Mouse (Mus musculus): ENCODE measurements around the gene Atad1. TPM values are rescaled to one million over a fixed set of nuclear protein-coding genes. Genes with fewer than 3 reads are reported as not detected.

Atad1 gene
- total RNA-seq, 2 experiments from 2014 or later, result 91.3 to 96.5 TPM

DNA sequence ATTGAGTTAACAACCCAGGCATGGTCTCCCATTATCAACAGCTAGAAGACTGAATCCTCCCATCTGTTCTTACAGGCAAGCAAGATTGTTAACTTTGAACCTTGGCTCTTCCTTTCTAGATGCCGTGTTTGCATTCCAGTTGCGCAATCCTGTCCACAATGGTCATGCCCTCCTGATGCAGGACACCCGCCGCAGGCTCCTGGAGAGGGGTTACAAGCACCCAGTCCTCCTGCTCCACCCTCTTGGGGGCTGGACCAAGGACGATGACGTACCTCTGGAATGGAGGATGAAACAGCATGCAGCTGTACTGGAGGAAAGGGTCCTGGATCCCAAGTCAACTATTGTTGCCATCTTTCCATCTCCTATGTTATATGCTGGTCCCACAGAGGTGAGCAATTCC lies 76.7 kb downstream of the Atad1 start:
- no peak for TF ChIP-seq CTCF (IDR thresholded peaks at IDR 0.05)
- intact Hi-C loops (cut with DNase I), result no loop called here
- no peak overlapping the region for H3K27ac ChIP-seq
- H3K4me3 ChIP-seq, result no peak overlapping the region
- no peak for DNase-seq (ENCODE audit: extremely low spot score in 1 of 2, low spot score in 2 of 2)

- DNase-seq (ENCODE audit: extremely low spot score in 1 of 2, low spot score in 2 of 2), result no peak
- H3K27ac ChIP-seq, result no peak overlapping the region
- intact Hi-C loops (cut with DNase I), result no loop called here
- H3K4me3 ChIP-seq, result no peak overlapping the region
- no peak for TF ChIP-seq CTCF (IDR thresholded peaks at IDR 0.05)
Measured at GRCm38 (mm10) chr19:32659346-32659745, 80.2 kb downstream of the Atad1 start.

- no peak for TF ChIP-seq CTCF (IDR thresholded peaks at IDR 0.05)
- intact Hi-C loops (cut with DNase I), result no loop called here
- no peak overlapping the region for H3K4me3 ChIP-seq
- DNase-seq (ENCODE audit: extremely low spot score in 1 of 2, low spot score in 2 of 2), result no peak
- H3K27ac ChIP-seq, result no peak overlapping the region
Measured at GRCm38 (mm10) chr19:32653630-32654362, 85.8 kb downstream of the Atad1 start.

DNA sequence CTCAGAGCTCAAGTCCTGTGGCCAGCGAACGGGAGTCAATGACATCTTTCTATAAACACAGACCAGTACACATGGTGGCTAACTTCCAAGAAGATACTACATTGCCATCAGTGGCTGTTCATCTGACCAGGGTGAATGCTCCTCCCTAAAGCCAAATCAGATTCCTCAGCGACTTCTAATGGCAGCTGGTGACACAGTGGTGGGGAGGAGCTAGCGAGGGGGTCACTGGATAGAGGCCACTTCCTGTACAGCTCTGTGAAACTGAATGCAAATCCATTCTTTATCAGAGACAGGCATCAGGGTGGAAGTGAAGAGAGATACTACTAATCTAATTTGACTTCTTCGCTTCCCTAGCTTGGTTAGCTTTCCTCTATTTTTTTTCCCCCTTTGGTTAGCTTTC lies 86.5 kb downstream of the Atad1 start:
- Histone ChIP-seq H3K27ac (no peak overlapping the region), H3K4me3 (no peak overlapping the region)
- intact Hi-C loops (cut with DNase I), result no loop called here
- no peak for DNase-seq (ENCODE audit: extremely low spot score in 1 of 2, low spot score in 2 of 2)
- TF ChIP-seq CTCF (IDR thresholded peaks at IDR 0.05), result no peak

DNA sequence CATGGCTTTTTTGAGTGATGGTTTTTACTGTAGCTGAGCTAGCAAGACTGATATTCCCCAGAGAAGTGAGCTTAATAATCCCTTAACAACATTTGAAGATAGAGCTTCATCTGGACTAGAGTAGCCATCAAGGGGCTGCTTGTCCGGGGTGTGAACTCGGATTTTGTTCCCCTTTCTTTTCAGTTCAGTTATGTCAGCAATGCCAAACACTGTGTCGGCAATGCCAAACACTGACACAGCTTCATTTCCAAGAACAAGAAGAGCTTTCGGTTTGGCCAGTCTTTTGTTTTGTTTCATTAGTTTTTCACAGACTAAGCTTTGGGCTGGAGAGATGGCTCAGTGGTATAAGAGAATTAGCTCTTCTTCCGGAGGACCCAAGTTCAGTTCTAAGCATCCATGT lies 88.5 kb downstream of the Atad1 start:
- TF ChIP-seq CTCF (IDR thresholded peaks at IDR 0.05), result no peak
- Histone ChIP-seq H3K4me3 (no peak overlapping the region), H3K27ac (no peak overlapping the region)
- DNase-seq (ENCODE audit: extremely low spot score in 1 of 2, low spot score in 2 of 2), result no peak
- intact Hi-C loops (cut with DNase I), result no loop called here

DNA sequence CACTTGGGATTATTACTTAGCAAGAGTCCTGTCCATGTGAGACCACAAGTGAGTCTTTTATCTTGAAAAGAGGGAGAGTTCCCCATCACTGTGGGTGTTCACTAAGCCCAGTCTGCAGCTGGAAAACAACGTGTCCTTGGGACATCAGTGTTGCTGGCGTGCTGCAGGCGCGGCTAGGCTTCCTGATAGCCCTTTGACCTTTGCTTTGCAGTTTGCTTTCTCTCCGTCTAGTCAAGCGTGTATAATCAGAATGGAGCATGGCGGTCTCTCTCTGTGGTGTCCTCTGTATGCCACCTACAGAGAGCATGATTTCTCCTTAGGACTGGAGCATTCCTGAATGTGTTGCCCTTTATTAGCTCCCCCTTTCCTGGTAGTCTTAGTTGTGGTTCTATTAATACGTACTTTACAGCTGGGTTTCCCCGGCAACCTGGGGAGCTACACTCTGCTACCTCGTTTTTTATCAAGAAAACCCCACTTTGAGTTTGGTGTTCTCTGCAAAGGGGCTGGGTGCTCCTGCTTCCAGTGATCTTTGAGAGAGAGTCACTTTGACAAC lies 91.5 kb downstream of the Atad1 start:
- no peak for DNase-seq (ENCODE audit: extremely low spot score in 1 of 2, low spot score in 2 of 2)
- TF ChIP-seq CTCF (IDR thresholded peaks at IDR 0.05), result no peak
- no peak overlapping the region for H3K27ac ChIP-seq

GRCm38 (mm10) chr19:32646382-32646781 lies 93.2 kb downstream of the Atad1 start:
- TF ChIP-seq CTCF (IDR thresholded peaks at IDR 0.05), result no peak
- intact Hi-C loops (cut with DNase I), result no loop called here
- no peak for DNase-seq (ENCODE audit: extremely low spot score in 1 of 2, low spot score in 2 of 2)
- Histone ChIP-seq H3K4me3 (no peak overlapping the region), H3K27ac (no peak overlapping the region)

More for the DNA sequence above, 91.5 kb downstream of the Atad1 start:
- intact Hi-C loops (cut with DNase I), result no loop called here
- H3K4me3 ChIP-seq, result no peak overlapping the region

DNA sequence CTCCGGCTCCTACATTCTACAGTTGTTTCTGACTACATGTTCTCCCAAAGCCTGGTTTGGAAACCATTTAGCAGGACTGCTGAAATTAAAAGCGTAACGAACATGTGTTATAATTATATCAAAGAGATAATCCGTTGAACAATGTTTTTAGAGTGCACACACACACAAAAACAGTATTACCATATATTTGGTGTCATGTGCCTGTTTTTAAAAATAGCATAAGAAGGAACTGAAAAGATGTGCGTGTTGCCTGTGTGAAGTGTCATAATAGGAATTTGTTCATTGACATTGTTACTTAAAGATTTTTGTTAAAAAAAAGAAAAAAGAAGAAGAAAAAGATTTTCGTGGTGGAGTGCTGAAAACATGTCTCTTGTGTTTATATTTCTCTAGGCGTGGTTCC lies 93.6 kb downstream of the Atad1 start:
- Histone ChIP-seq H3K27ac (no peak overlapping the region), H3K4me3 (no peak overlapping the region)
- TF ChIP-seq CTCF (IDR thresholded peaks at IDR 0.05), result no peak
- intact Hi-C loops (cut with DNase I), result no loop called here
- DNase-seq (ENCODE audit: extremely low spot score in 1 of 2, low spot score in 2 of 2), result no peak

DNA sequence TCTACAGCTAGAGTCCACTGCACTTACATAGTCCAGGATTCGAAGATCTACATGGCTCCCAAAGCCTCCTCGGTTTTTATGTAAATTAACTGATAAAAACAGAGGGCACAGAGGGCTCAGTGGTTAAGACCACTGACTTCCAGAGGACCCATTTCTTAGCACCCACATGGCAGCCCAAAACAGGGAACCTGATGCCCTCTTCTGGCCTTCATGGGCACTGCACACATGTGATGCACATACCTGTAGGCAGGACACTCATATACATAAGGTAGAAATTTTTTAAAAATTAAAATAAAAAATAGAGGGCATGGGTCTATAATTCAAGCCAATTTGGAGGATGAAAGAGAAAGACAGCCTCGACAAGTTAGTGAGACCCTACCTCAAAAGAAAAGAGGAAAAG lies 95.9 kb downstream of the Atad1 start:
- intact Hi-C loops (cut with DNase I), result no loop called here
- no peak; the same call in 1 of the 2 replicates for TF ChIP-seq CTCF (IDR thresholded peaks at IDR 0.05)
- H3K4me3 ChIP-seq, result no peak overlapping the region
- no peak for DNase-seq (ENCODE audit: extremely low spot score in 1 of 2, low spot score in 2 of 2)
- H3K27ac ChIP-seq, result no peak overlapping the region

- no peak overlapping the region for H3K27ac ChIP-seq
- intact Hi-C loops (cut with DNase I), result no loop called here
- TF ChIP-seq CTCF (IDR thresholded peaks at IDR 0.05), result no peak
- DNase-seq (ENCODE audit: extremely low spot score in 1 of 2, low spot score in 2 of 2), result no peak
- no peak overlapping the region for H3K4me3 ChIP-seq
Measured at GRCm38 (mm10) chr19:32641995-32642394, 97.6 kb downstream of the Atad1 start.

- Histone ChIP-seq H3K27ac (no peak overlapping the region), H3K4me3 (no peak overlapping the region)
- TF ChIP-seq CTCF (IDR thresholded peaks at IDR 0.05), result no peak
- intact Hi-C loops (cut with DNase I), result no loop called here
- no peak for DNase-seq (ENCODE audit: extremely low spot score in 1 of 2, low spot score in 2 of 2)
Measured at GRCm38 (mm10) chr19:32641535-32641934, 98.1 kb downstream of the Atad1 start.

DNA sequence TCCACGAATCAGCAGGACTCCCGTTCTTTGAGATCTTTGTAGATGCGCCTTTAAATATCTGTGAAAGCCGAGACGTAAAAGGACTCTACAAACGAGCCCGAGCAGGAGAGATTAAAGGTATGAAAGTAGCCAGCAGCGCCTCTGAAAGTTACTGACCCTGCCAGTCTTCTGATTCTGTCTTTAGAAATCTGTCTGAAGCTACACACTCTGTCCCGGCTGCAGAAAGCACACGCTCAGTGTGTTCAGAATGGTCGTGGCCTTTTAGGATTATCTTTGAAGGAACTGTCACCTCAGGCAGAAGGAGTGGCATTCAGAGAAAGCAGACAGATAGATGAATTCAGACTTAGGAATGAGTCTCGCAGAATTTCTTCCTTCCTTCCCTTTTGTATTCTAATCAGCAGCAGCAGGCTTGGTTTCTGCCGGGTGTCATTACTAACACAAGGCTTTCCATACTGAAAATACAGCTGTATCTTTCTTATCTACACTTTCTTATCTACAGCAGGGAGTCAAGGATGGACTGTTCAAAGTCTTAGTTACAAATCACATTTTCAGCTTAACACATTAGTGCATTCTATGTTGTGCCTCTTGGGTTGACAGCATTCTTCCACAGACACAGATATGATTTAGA lies 101.2 kb downstream of the Atad1 start:
- Histone ChIP-seq H3K27ac (no peak overlapping the region), H3K4me3 (no peak overlapping the region)
- no peak for TF ChIP-seq CTCF (IDR thresholded peaks at IDR 0.05)
- intact Hi-C loops (cut with DNase I), result no loop called here
- no peak for DNase-seq (ENCODE audit: extremely low spot score in 1 of 2, low spot score in 2 of 2)
